Mouse (Mus musculus): ENCODE measurements around the gene Tpx2. TPM values are rescaled to one million over a fixed set of nuclear protein-coding genes. Genes with fewer than 3 reads are reported as not detected.

The Tpx2 gene
- polyA plus RNA-seq, 1 experiment = 1.3 TPM

DNA sequence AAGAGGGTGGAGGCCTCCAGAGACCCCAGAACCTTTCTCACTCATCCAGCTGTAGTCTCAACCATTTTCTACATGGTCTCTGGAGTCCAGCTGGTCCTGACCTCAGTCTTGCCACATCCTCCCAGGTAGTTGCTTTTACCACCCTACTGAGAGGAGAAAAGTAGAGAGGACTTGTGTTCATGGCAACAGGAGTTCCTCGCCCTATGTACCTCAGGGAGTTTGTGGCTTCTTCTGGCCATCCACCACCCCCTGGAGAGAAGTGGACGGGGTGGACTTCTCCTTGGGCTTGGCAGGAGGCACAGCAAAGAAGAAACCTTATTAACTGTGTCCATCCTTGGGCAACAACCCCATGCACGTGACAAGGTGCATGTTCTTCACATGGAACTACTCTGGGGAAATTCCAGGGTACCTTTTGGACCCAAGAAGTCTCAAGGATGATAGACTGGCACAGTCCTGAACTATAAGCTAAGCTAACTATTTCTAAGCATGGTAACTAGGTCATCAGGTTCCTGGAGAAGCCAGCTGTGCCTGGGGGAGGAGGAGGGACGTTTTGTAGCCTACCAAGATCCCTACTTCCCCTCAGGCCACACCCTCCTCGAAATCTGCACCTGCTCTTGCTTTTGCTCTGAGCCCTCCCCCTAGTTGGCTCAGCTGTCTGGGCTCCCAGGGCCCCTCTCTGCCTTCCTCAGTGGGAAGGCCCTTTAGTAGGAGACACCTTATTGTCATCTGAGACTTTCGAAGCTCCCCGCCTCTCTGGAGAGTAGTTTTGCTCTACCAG, 31.7 kb upstream of the Tpx2 start:
- H3K4me1 ChIP-seq (ENCODE audit: control insufficient read depth, insufficient read depth, insufficient read length, low read length) = peaks cover 60% of the 10 kb centered on the region
- no peak for TF ChIP-seq CTCF (IDR thresholded peaks at IDR 0.05; ENCODE audit: extremely low read depth, insufficient read length, insufficient replicate concordance, low read depth, low read length)
- TF ChIP-seq POLR2A (IDR thresholded peaks at IDR 0.05; ENCODE audit: low read depth, low read length) = no peak
- 30% methylated on average over 7 of the region's 7 CpGs for WGBS
- peak overlapping the region; percentile 66 for H3K27ac ChIP-seq (ENCODE audit: insufficient read depth, low read depth, low read length)
- H3K27me3 ChIP-seq (ENCODE audit: control insufficient read depth, insufficient read depth, low read length) = no peaks in the 10 kb centered on the region
- peaks cover 10% of the 10 kb centered on the region; the same call in 1 of the 2 replicates for H3K36me3 ChIP-seq (ENCODE audit: control insufficient read depth, insufficient read depth, low read length)
- H3K4me3 ChIP-seq (ENCODE audit: low read depth, low read length) = no peak overlapping the region

DNA sequence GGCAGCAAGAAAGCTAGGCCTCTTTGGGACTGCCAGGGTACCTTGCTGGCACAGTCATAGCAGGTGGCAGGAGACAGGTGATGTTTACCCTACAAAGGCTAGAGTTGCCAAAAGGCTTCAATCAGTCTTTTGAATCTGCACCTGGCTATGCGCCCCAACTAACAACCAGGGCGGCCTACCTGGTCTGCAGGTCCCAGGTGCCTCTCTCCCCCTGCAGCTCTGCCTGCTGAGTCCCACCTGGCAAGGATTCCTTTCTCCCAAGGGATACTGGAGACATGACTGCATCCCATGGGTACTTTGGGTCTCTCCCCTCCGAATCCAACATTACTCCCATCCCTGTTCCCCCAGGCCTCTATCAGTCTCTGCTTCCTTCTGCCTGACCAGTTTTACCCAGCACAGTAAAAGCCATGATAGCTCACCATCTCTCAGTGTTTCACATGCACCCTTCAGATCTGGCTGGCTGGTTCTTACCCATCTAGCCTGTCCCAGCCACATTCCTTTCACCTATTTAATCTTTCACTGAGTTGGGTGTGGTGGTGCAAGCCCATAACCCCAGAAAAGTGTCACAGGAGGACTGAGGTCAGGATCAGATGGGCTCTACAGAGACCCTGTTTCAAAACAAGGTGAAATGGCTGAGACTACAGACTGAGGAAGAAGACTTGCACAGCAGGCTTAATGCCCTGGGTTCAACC, 31.0 kb upstream of the Tpx2 start:
- WGBS = 38% methylated on average over 3 of the region's 3 CpGs
- H3K27ac ChIP-seq (ENCODE audit: insufficient read depth, low read depth, low read length) = peak overlapping the region; percentile 26
- peaks cover 62% of the 10 kb centered on the region for H3K4me1 ChIP-seq (ENCODE audit: control insufficient read depth, insufficient read depth, insufficient read length, low read length)
- peaks cover 10% of the 10 kb centered on the region; the same call in 1 of the 2 replicates for H3K36me3 ChIP-seq (ENCODE audit: control insufficient read depth, insufficient read depth, low read length)
- no peak overlapping the region for H3K4me3 ChIP-seq (ENCODE audit: low read depth, low read length)
- no peak for TF ChIP-seq CTCF (IDR thresholded peaks at IDR 0.05; ENCODE audit: extremely low read depth, insufficient read length, insufficient replicate concordance, low read depth, low read length)
- no peak for TF ChIP-seq POLR2A (IDR thresholded peaks at IDR 0.05; ENCODE audit: low read depth, low read length)
- no peaks in the 10 kb centered on the region for H3K27me3 ChIP-seq (ENCODE audit: control insufficient read depth, insufficient read depth, low read length)

DNA sequence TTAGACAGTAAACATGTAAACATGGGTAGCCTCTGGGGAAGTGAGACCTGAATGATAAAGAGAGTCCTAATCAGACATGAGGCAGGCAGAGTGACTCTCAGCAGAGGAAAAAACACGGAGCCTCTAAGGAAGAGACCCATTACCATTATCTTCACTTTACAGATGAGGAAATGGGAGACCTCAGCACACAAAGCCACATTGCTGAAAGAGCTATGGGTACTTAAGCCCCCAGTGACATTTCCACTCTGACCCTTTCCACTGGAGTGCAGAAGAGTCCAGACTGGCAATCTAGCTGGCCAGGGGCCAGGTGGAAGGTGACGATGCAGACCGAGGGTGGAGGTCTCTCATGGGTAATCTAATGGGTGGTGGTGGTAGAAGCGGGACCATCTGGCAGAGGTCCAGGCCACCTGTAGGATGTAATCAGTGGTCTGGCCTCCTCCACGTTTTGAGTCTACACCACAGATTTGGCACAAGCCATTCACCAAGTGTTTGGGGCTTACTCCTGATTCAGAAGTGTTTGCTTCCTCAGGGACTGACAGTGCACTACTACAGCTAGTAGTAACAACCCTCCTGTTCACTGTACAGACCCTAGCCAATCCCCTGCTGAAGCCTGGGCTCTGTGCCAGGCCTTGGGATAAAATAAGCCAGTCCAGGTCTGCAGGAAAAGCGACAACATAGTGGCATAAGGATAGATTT, 30.0 kb upstream of the Tpx2 start:
- 16% methylated on average over 6 of the region's 6 CpGs for WGBS
- H3K27me3 ChIP-seq (ENCODE audit: control insufficient read depth, insufficient read depth, low read length) = no peaks in the 10 kb centered on the region
- peaks cover 10% of the 10 kb centered on the region; the same call in 1 of the 2 replicates for H3K36me3 ChIP-seq (ENCODE audit: control insufficient read depth, insufficient read depth, low read length)
- TF ChIP-seq POLR2A (IDR thresholded peaks at IDR 0.05; ENCODE audit: low read depth, low read length) = no peak
- H3K4me1 ChIP-seq (ENCODE audit: control insufficient read depth, insufficient read depth, insufficient read length, low read length) = peaks cover 61% of the 10 kb centered on the region
- peak overlapping the region; percentile 50 for H3K27ac ChIP-seq (ENCODE audit: insufficient read depth, low read depth, low read length)
- no peak overlapping the region for H3K4me3 ChIP-seq (ENCODE audit: low read depth, low read length)

DNA sequence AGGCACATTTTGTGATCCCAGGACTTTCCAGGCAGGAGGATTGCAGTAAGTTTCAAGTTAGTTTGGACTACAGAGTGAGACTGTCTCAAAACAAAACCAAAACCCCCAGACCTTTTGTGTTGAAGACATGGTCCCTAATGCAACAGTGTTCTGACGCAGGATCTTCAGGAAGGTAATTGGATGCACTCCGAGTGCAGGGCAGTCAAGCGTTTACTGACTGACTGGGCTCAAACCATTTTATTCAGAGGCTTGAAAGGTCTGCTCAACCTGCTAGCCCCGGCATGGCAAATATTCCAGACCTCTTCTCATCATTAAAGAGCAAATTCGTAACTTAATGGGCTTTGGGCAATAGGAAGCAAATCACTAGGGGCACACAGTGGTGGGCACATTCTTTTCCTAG, 29.1 kb upstream of the Tpx2 start:
- Histone ChIP-seq H3K4me1 (ENCODE audit: control insufficient read depth, insufficient read depth, insufficient read length, low read length) (peaks cover 56% of the 10 kb centered on the region), H3K27ac (ENCODE audit: insufficient read depth, low read depth, low read length) (no peak overlapping the region; the same call in 1 of the 2 replicates), H3K4me3 (ENCODE audit: low read depth, low read length) (no peak overlapping the region), H3K27me3 (ENCODE audit: control insufficient read depth, insufficient read depth, low read length) (no peaks in the 10 kb centered on the region), H3K36me3 (ENCODE audit: control insufficient read depth, insufficient read depth, low read length) (peaks cover 10% of the 10 kb centered on the region; the same call in 1 of the 2 replicates)
- TF ChIP-seq CTCF (IDR thresholded peaks at IDR 0.05; ENCODE audit: extremely low read depth, insufficient read length, insufficient replicate concordance, low read depth, low read length) (no peak), POLR2A (IDR thresholded peaks at IDR 0.05; ENCODE audit: low read depth, low read length) (no peak)
- WGBS = 85% methylated on average over 5 of the region's 5 CpGs

DNA sequence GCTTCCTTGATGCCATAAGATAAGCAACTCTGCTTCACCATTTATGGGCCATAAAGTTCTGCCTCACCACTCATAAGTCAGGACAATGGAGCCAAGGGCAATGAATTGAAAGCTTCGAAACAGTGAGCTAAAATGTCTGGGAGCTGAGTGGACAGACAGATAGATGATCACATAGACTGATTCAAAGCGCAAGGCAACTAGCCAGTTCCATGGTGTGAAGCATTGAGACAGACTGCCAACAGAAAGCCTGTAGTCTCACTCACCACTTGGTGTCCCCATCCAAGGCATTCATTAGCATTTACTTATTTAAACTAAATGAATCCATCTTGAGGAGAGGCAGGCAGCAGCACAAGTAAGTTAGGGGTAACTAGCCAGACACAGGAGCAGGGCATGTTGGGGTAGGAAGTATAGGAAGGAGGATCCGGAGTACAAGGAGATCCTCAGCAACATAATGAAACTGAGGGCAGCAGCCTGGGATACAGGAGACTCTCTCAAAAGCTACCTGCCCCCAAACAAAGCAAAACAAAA, 28.6 kb upstream of the Tpx2 start:
- Histone ChIP-seq H3K27ac (ENCODE audit: insufficient read depth, low read depth, low read length) (peak overlapping the region; percentile 75), H3K4me3 (ENCODE audit: low read depth, low read length) (no peak overlapping the region), H3K4me1 (ENCODE audit: control insufficient read depth, insufficient read depth, insufficient read length, low read length) (peaks cover 58% of the 10 kb centered on the region), H3K27me3 (ENCODE audit: control insufficient read depth, insufficient read depth, low read length) (no peaks in the 10 kb centered on the region), H3K36me3 (ENCODE audit: control insufficient read depth, insufficient read depth, low read length) (peaks cover 10% of the 10 kb centered on the region; the same call in 1 of the 2 replicates)
- WGBS = 95% methylated on average over 3 of the region's 3 CpGs
- TF ChIP-seq CTCF (IDR thresholded peaks at IDR 0.05; ENCODE audit: extremely low read depth, insufficient read length, insufficient replicate concordance, low read depth, low read length) (no peak), POLR2A (IDR thresholded peaks at IDR 0.05; ENCODE audit: low read depth, low read length) (no peak)

DNA sequence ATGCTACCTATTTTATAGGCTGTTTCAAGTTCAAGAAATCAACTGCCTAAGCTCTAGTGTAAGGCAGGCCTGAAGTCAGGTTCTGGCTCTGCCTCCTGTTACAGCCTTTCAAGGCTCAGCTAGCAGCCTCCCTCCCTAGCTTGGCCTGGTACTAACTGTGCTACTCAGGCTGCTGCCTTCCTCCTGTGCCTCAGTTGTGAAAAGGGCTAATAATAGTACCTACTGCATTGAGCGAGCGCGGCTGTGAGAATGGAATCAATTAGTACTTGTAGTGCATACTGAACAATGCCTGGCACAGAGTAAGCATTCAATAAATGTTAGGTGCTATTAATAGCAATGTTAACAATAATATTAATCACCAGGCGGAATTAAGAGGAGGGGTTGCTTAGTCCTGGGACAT, 27.8 kb upstream of the Tpx2 start:
- Histone ChIP-seq H3K4me1 (ENCODE audit: control insufficient read depth, insufficient read depth, insufficient read length, low read length) (peaks cover 57% of the 10 kb centered on the region), H3K27ac (ENCODE audit: insufficient read depth, low read depth, low read length) (peak overlapping the region; percentile 75), H3K27me3 (ENCODE audit: control insufficient read depth, insufficient read depth, low read length) (no peaks in the 10 kb centered on the region), H3K36me3 (ENCODE audit: control insufficient read depth, insufficient read depth, low read length) (peaks cover 10% of the 10 kb centered on the region; the same call in 1 of the 2 replicates), H3K4me3 (ENCODE audit: low read depth, low read length) (no peak overlapping the region)
- no peak for TF ChIP-seq CTCF (IDR thresholded peaks at IDR 0.05; ENCODE audit: extremely low read depth, insufficient read length, insufficient replicate concordance, low read depth, low read length)
- TF ChIP-seq POLR2A (IDR thresholded peaks at IDR 0.05; ENCODE audit: low read depth, low read length) = no peak
- 58% methylated on average over 4 of the region's 4 CpGs for WGBS
